Mouse (Mus musculus): ENCODE results near the gene Hsd3b7. TPM values are rescaled to one million over a fixed set of nuclear protein-coding genes. Genes with fewer than 3 reads are reported as not detected.
A peak's percentile ranks its signal among the peaks of the same experiment; 100 is the strongest.
"Not testable (repeated sequence)": the region's sequence is repeated elsewhere in the genome, so short reads cannot be mapped to it uniquely, and the experiment has no call there.

Gene Hsd3b7
- total RNA-seq, 1 experiment = 14.7 TPM

- Histone ChIP-seq H3K4me1 (ENCODE audit: control insufficient read depth in 2 of 2, insufficient read depth in 2 of 2, low read length in 2 of 2, poor library complexity in 1 of 2) (peaks cover 0 to 14% of the 10 kb centered on the region in 2 experiments; a peak in 2 of 4 replicates), H3K9ac (ENCODE audit: insufficient read depth, low read depth, low read length, poor library complexity, severe bottlenecking) (no peak overlapping the region), H3K36me3 (ENCODE audit: control insufficient read depth, insufficient read depth, low read length, poor library complexity, severe bottlenecking) (peaks cover 19% of the 10 kb centered on the region), H3K27ac (ENCODE audit: insufficient read depth, low read depth, low read length, poor library complexity, severe bottlenecking) (no peak overlapping the region), H3K4me3 (ENCODE audit: insufficient read depth in 1 of 2, low read depth in 1 of 2, low read length in 2 of 2, poor library complexity in 1 of 2, severe bottlenecking in 1 of 2) (no peak overlapping the region), H3K9me3 (ENCODE audit: control insufficient read depth, insufficient read depth, low read depth, low read length) (no peaks in the 10 kb centered on the region)
- no peak for DNase-seq (ENCODE audit: low read depth, low spot score)
- TF ChIP-seq CHD2 (IDR thresholded peaks at IDR 0.05; ENCODE audit: low read depth, low read length) (no peak), ZC3H11A (IDR thresholded peaks at IDR 0.05; ENCODE audit: borderline replicate concordance, low read depth, low read length) (no peak), MAFK (IDR thresholded peaks at IDR 0.05; ENCODE audit: insufficient read depth, low read depth, low read length) (no peak), HCFC1 (IDR thresholded peaks at IDR 0.05; ENCODE audit: borderline replicate concordance, insufficient read depth, low read length) (no peak), ZNF384 (IDR thresholded peaks at IDR 0.05; ENCODE audit: low read depth, low read length) (no peak)
- in situ Hi-C loops (cut with MboI; ENCODE audit: low sequenced_read_pairs in 2 of 2, unreplicated experiment in 2 of 2) = no loop called here
Observed at GRCm38 (mm10) chr7:127772080-127772479, 28.3 kb upstream of the Hsd3b7 start.

- H3K36me3 ChIP-seq (ENCODE audit: control insufficient read depth, insufficient read depth, low read length, poor library complexity, severe bottlenecking) = peaks cover 16% of the 10 kb centered on the region
- in situ Hi-C loops (cut with MboI; ENCODE audit: low sequenced_read_pairs in 2 of 2, unreplicated experiment in 2 of 2) = no loop called here
- TF ChIP-seq CHD2 (IDR thresholded peaks at IDR 0.05; ENCODE audit: low read depth, low read length) (no peak), HCFC1 (IDR thresholded peaks at IDR 0.05; ENCODE audit: borderline replicate concordance, insufficient read depth, low read length) (no peak), MAFK (IDR thresholded peaks at IDR 0.05; ENCODE audit: insufficient read depth, low read depth, low read length) (no peak), ZC3H11A (IDR thresholded peaks at IDR 0.05; ENCODE audit: borderline replicate concordance, low read depth, low read length) (no peak), ZNF384 (IDR thresholded peaks at IDR 0.05; ENCODE audit: low read depth, low read length) (no peak)
- H3K9ac ChIP-seq (ENCODE audit: insufficient read depth, low read depth, low read length, poor library complexity, severe bottlenecking) = no peak overlapping the region
- no peak overlapping the region for H3K4me3 ChIP-seq (ENCODE audit: insufficient read depth in 1 of 2, low read depth in 1 of 2, low read length in 2 of 2, poor library complexity in 1 of 2, severe bottlenecking in 1 of 2)
- no peak overlapping the region for H3K27ac ChIP-seq (ENCODE audit: insufficient read depth, low read depth, low read length, poor library complexity, severe bottlenecking)
- H3K9me3 ChIP-seq (ENCODE audit: control insufficient read depth, insufficient read depth, low read depth, low read length) = no peaks in the 10 kb centered on the region
- DNase-seq (ENCODE audit: low read depth, low spot score) = no peak
- H3K4me1 ChIP-seq (ENCODE audit: control insufficient read depth in 2 of 2, insufficient read depth in 2 of 2, low read length in 2 of 2, poor library complexity in 1 of 2) = peaks cover 0 to 11% of the 10 kb centered on the region in 2 experiments; a peak in 2 of 4 replicates
Observed at GRCm38 (mm10) chr7:127772557-127772956, 27.8 kb upstream of the Hsd3b7 start.

GRCm38 (mm10) chr7:127773664-127774384 is 26.6 kb upstream of the Hsd3b7 start:
- Histone ChIP-seq H3K27ac (ENCODE audit: insufficient read depth, low read depth, low read length, poor library complexity, severe bottlenecking) (no peak overlapping the region), H3K9ac (ENCODE audit: insufficient read depth, low read depth, low read length, poor library complexity, severe bottlenecking) (0 out of 2 replicates have a peak overlapping the region, but pooled peaks have one; percentile 26)
- DNase-seq (ENCODE audit: low read depth, low spot score) = peak; percentile 79

GRCm38 (mm10) chr7:127775837-127776236 is 24.6 kb upstream of the Hsd3b7 start:
- DNase-seq (ENCODE audit: low read depth, low spot score); H3K9me3 ChIP-seq (ENCODE audit: control insufficient read depth, insufficient read depth, low read depth, low read length); H3K4me1 ChIP-seq (ENCODE audit: control insufficient read depth in 2 of 2, insufficient read depth in 2 of 2, low read length in 2 of 2, poor library complexity in 1 of 2); in situ Hi-C loops (cut with MboI; ENCODE audit: low sequenced_read_pairs in 2 of 2, unreplicated experiment in 2 of 2): not testable (repeated sequence)
- H3K27ac ChIP-seq (ENCODE audit: insufficient read depth, low read depth, low read length, poor library complexity, severe bottlenecking) = peak overlapping the region; percentile 94; the same call in 1 of the 2 replicates
- peaks cover 17% of the 10 kb centered on the region for H3K36me3 ChIP-seq (ENCODE audit: control insufficient read depth, insufficient read depth, low read length, poor library complexity, severe bottlenecking)
- TF ChIP-seq ZNF384 (IDR thresholded peaks at IDR 0.05; ENCODE audit: low read depth, low read length) = peak; percentile 76
- peak overlapping the region; percentile 84 to 98 for H3K4me3 ChIP-seq (ENCODE audit: insufficient read depth in 1 of 2, low read depth in 1 of 2, low read length in 2 of 2, poor library complexity in 1 of 2, severe bottlenecking in 1 of 2)
- H3K9ac ChIP-seq (ENCODE audit: insufficient read depth, low read depth, low read length, poor library complexity, severe bottlenecking) = peak overlapping the region; percentile 97

More at GRCm38 (mm10) chr7:127773664-127774384, 26.6 kb upstream of the Hsd3b7 start:
- H3K9me3 ChIP-seq (ENCODE audit: control insufficient read depth, insufficient read depth, low read depth, low read length) = no peaks in the 10 kb centered on the region
- peaks cover 14% of the 10 kb centered on the region; the same call in 1 of the 2 replicates for H3K36me3 ChIP-seq (ENCODE audit: control insufficient read depth, insufficient read depth, low read length, poor library complexity, severe bottlenecking)
- in situ Hi-C loops (cut with MboI; ENCODE audit: low sequenced_read_pairs in 2 of 2, unreplicated experiment in 2 of 2) = no loop called here
- no peak overlapping the region for H3K4me3 ChIP-seq (ENCODE audit: insufficient read depth in 1 of 2, low read depth in 1 of 2, low read length in 2 of 2, poor library complexity in 1 of 2, severe bottlenecking in 1 of 2)
- TF ChIP-seq HCFC1 (IDR thresholded peaks at IDR 0.05; ENCODE audit: borderline replicate concordance, insufficient read depth, low read length) (no peak), ZNF384 (IDR thresholded peaks at IDR 0.05; ENCODE audit: low read depth, low read length) (no peak), CHD2 (IDR thresholded peaks at IDR 0.05; ENCODE audit: low read depth, low read length) (no peak), ZC3H11A (IDR thresholded peaks at IDR 0.05; ENCODE audit: borderline replicate concordance, low read depth, low read length) (no peak), MAFK (IDR thresholded peaks at IDR 0.05; ENCODE audit: insufficient read depth, low read depth, low read length) (no peak)
- H3K4me1 ChIP-seq (ENCODE audit: control insufficient read depth in 2 of 2, insufficient read depth in 2 of 2, low read length in 2 of 2, poor library complexity in 1 of 2) = peaks cover 0 to 3% of the 10 kb centered on the region in 2 experiments; a peak in 3 of 4 replicates

Measured in ES-E14 (cell line).